Mouse (Mus musculus) limb, embryonic 15.5 days (tissue): Measurements from ENCODE around the gene Anxa6. TPM values are rescaled to one million over a fixed set of nuclear protein-coding genes. Genes with fewer than 3 reads are reported as not detected.
A peak's percentile ranks its signal among the peaks of the same experiment; 100 is the strongest.

Experiments
- ATAC-seq: fragments of 200-750 bp; cut with Nextera tagmentation; 2 replicates; pipeline ENCODE4 v1.8.0; 2017; ENCODE audit warnings: low read depth, moderate TSS enrichment; ENCODE audit not compliant: insufficient number of reproducible peaks, low FRiP score, low TSS enrichment
- H3K27ac ChIP-seq: fragments of 300-500 bp; sonication (generic); 2 replicates; pipeline ENCODE4 v1.5.1; 2015; ENCODE audit warnings: moderate library complexity, mild to moderate bottlenecking, inconsistent platforms
- H3K27me3 ChIP-seq: fragments of 300-500 bp; sonication (generic); 2 replicates; pipeline ENCODE4 v1.6.1; 2015; ENCODE audit warnings: inconsistent platforms
- H3K36me3 ChIP-seq: fragments of 300-500 bp; sonication (generic); 2 replicates; pipeline ENCODE4 v1.6.1; 2015; ENCODE audit warnings: inconsistent platforms
- H3K4me1 ChIP-seq: fragments of 300-500 bp; sonication (generic); 2 replicates; pipeline ENCODE4 v1.6.1; 2015; ENCODE audit warnings: inconsistent platforms
- H3K4me2 ChIP-seq: fragments of 300-500 bp; sonication (generic); 2 replicates; pipeline ENCODE4 v1.6.1; 2015; ENCODE audit warnings: mild to moderate bottlenecking, inconsistent platforms
- H3K4me3 ChIP-seq: fragments of 300-500 bp; sonication (generic); 2 replicates; pipeline ENCODE4 v1.5.1; 2015; ENCODE audit warnings: mild to moderate bottlenecking, inconsistent platforms
- H3K9ac ChIP-seq: fragments of 300-500 bp; sonication (generic); 2 replicates; pipeline ENCODE4 v1.6.1; 2015; ENCODE audit warnings: inconsistent platforms
- H3K9me3 ChIP-seq: fragments of 300-500 bp; sonication (generic); 2 replicates; pipeline ENCODE4 v1.6.1; 2016; ENCODE audit warnings: inconsistent platforms
- WGBS: fragments of 180-500 bp; shearing (Covaris S2); methylation state at CpG from one replicate; pipeline ENCODE4 v1.1.7; 2015; 5-methylcytosine and 5-hydroxymethylcytosine counted together
- polyA plus RNA-seq: library from polyadenylated mRNA; unstranded; fragments of >200 nt; fragmentation: Nextera tagmentation; extraction: Ambion mirVana; gene quantifications from 2 replicates; pipeline ENCODE4 v1.2.1, GENCODE M21; 2015

Anxa6 gene
- polyA plus RNA-seq, result 380 and 403 TPM in 2 replicates

- peak; percentile 93 for ATAC-seq
- peaks cover 43% of the 10 kb centered on the region for H3K4me1 ChIP-seq
- WGBS, result under 1% methylated on average over 41 of the region's 41 CpGs
Observed at GRCm38 (mm10) chr11:55033040-55033660, at the start of gene Anxa6. Gene Anxa6 (minus strand): TSS chr11:55033445.

GRCm38 (mm10) chr11:55081206-55081605 lies 48.0 kb upstream of the Anxa6 start:
- 90% methylated on average over 9 of the region's 9 CpGs for WGBS
- Histone ChIP-seq H3K4me2 (no peak overlapping the region), H3K27ac (no peak overlapping the region), H3K9me3 (no peaks in the 10 kb centered on the region), H3K27me3 (0 out of 2 replicates have a peak, but pooled peaks cover 6% of the 10 kb centered on the region), H3K9ac (no peak overlapping the region), H3K4me1 (peaks cover 15% of the 10 kb centered on the region), H3K36me3 (no peaks in the 10 kb centered on the region), H3K4me3 (no peak overlapping the region)
- no peak for ATAC-seq

More at GRCm38 (mm10) chr11:55033040-55033660, at the start of gene Anxa6:
- no peaks in the 10 kb centered on the region for H3K36me3 ChIP-seq
- peak within 1 kb of the TSS; percentile 87 for H3K27ac ChIP-seq
- H3K4me3 ChIP-seq, result peak within 1 kb of the TSS; percentile 69
- H3K9ac ChIP-seq, result peak within 1 kb of the TSS; percentile 75
- H3K27me3 ChIP-seq, result no peaks in the 10 kb centered on the region
- H3K4me2 ChIP-seq, result peak within 1 kb of the TSS; percentile 74
- no peaks in the 10 kb centered on the region for H3K9me3 ChIP-seq

- H3K27ac ChIP-seq, result no peak overlapping the region
- no peaks in the 10 kb centered on the region for H3K36me3 ChIP-seq
- H3K4me1 ChIP-seq, result peaks cover 22% of the 10 kb centered on the region
- ATAC-seq, result no peak
- no peak overlapping the region for H3K4me3 ChIP-seq
- H3K27me3 ChIP-seq, result 0 out of 2 replicates have a peak, but pooled peaks cover 6% of the 10 kb centered on the region
- no peak overlapping the region for H3K9ac ChIP-seq
- 90% methylated on average over 4 of the region's 4 CpGs for WGBS
- no peaks in the 10 kb centered on the region for H3K9me3 ChIP-seq
- H3K4me2 ChIP-seq, result no peak overlapping the region
Observed at GRCm38 (mm10) chr11:55079180-55079579, 45.9 kb upstream of the Anxa6 start.

- Histone ChIP-seq H3K27me3 (0 out of 2 replicates have a peak, but pooled peaks cover 6% of the 10 kb centered on the region), H3K9me3 (no peaks in the 10 kb centered on the region), H3K9ac (no peak overlapping the region), H3K27ac (no peak overlapping the region), H3K4me3 (no peak overlapping the region), H3K4me2 (peak overlapping the region; percentile 93; the same call in 1 of the 2 replicates), H3K4me1 (peaks cover 22% of the 10 kb centered on the region), H3K36me3 (no peaks in the 10 kb centered on the region)
- WGBS, result 51% methylated on average over 3 of the region's 3 CpGs
- no peak for ATAC-seq
Observed at GRCm38 (mm10) chr11:55078502-55078901, 45.3 kb upstream of the Anxa6 start.

- peak; percentile 59; the same call in 1 of the 2 replicates for ATAC-seq
- Histone ChIP-seq H3K4me1 (peaks cover 22% of the 10 kb centered on the region), H3K36me3 (no peaks in the 10 kb centered on the region), H3K4me3 (peak within 1 kb of the TSS; percentile 48), H3K27ac (no peak within 1 kb of the TSS), H3K4me2 (peak within 1 kb of the TSS; percentile 93), H3K9ac (peak within 1 kb of the TSS; percentile 42), H3K27me3 (0 out of 2 replicates have a peak, but pooled peaks cover 6% of the 10 kb centered on the region), H3K9me3 (no peaks in the 10 kb centered on the region)
- 1% methylated on average over 50 of the region's 50 CpGs for WGBS
Observed at GRCm38 (mm10) chr11:55077331-55078231, 44.3 kb upstream of the Anxa6 start, which contains the start of gene Ccdc69. Gene Ccdc69 (minus strand): TSS chr11:55078131.

GRCm38 (mm10) chr11:55076234-55076633 lies 43.0 kb upstream of the Anxa6 start:
- Histone ChIP-seq H3K4me1 (peaks cover 22% of the 10 kb centered on the region), H3K9me3 (no peaks in the 10 kb centered on the region), H3K36me3 (no peaks in the 10 kb centered on the region), H3K27ac (no peak overlapping the region), H3K9ac (no peak overlapping the region), H3K4me3 (no peak overlapping the region), H3K4me2 (no peak overlapping the region), H3K27me3 (0 out of 2 replicates have a peak, but pooled peaks cover 6% of the 10 kb centered on the region)
- no peak for ATAC-seq
- WGBS, result 88% methylated on average over 5 of the region's 5 CpGs

- Histone ChIP-seq H3K27me3 (0 out of 2 replicates have a peak, but pooled peaks cover 6% of the 10 kb centered on the region), H3K4me3 (no peak overlapping the region), H3K9me3 (no peaks in the 10 kb centered on the region), H3K4me1 (peaks cover 22% of the 10 kb centered on the region), H3K36me3 (no peaks in the 10 kb centered on the region), H3K27ac (no peak overlapping the region), H3K9ac (no peak overlapping the region), H3K4me2 (no peak overlapping the region)
- 32% methylated on average over 2 of the region's 2 CpGs for WGBS
- ATAC-seq, result no peak
Observed at GRCm38 (mm10) chr11:55075602-55076001, 42.4 kb upstream of the Anxa6 start.

- Histone ChIP-seq H3K9me3 (no peaks in the 10 kb centered on the region), H3K4me1 (peaks cover 19% of the 10 kb centered on the region), H3K4me2 (no peak overlapping the region), H3K9ac (no peak overlapping the region), H3K27ac (no peak overlapping the region), H3K27me3 (0 out of 2 replicates have a peak, but pooled peaks cover 3% of the 10 kb centered on the region), H3K36me3 (no peaks in the 10 kb centered on the region), H3K4me3 (no peak overlapping the region)
- no peak for ATAC-seq
- WGBS, result 63% methylated on average over 10 of the region's 10 CpGs
Observed at GRCm38 (mm10) chr11:55073191-55073590, 39.9 kb upstream of the Anxa6 start.

GRCm38 (mm10) chr11:55072467-55072866 lies 39.2 kb upstream of the Anxa6 start:
- no peaks in the 10 kb centered on the region for H3K9me3 ChIP-seq
- H3K9ac ChIP-seq, result no peak overlapping the region
- 76% methylated on average over 8 of the region's 8 CpGs for WGBS
- H3K27ac ChIP-seq, result no peak overlapping the region
- peaks cover 12% of the 10 kb centered on the region for H3K4me1 ChIP-seq
- no peak overlapping the region for H3K4me2 ChIP-seq
- no peaks in the 10 kb centered on the region for H3K36me3 ChIP-seq
- H3K27me3 ChIP-seq, result no peaks in the 10 kb centered on the region
- ATAC-seq, result no peak
- no peak overlapping the region for H3K4me3 ChIP-seq

- ATAC-seq, result no peak
- H3K9me3 ChIP-seq, result no peaks in the 10 kb centered on the region
- no peaks in the 10 kb centered on the region for H3K27me3 ChIP-seq
- WGBS, result 83% methylated on average over 5 of the region's 5 CpGs
- no peak overlapping the region for H3K4me2 ChIP-seq
- no peak overlapping the region for H3K4me3 ChIP-seq
- H3K27ac ChIP-seq, result no peak overlapping the region
- peaks cover 7% of the 10 kb centered on the region for H3K4me1 ChIP-seq
- H3K36me3 ChIP-seq, result no peaks in the 10 kb centered on the region
- H3K9ac ChIP-seq, result no peak overlapping the region
Observed at GRCm38 (mm10) chr11:55071344-55071743, 38.1 kb upstream of the Anxa6 start.

GRCm38 (mm10) chr11:55069023-55069422 lies 35.8 kb upstream of the Anxa6 start:
- Histone ChIP-seq H3K27me3 (no peaks in the 10 kb centered on the region), H3K27ac (no peak overlapping the region), H3K9me3 (no peaks in the 10 kb centered on the region), H3K4me3 (no peak overlapping the region), H3K4me1 (no peaks in the 10 kb centered on the region), H3K36me3 (no peaks in the 10 kb centered on the region), H3K4me2 (no peak overlapping the region), H3K9ac (no peak overlapping the region)
- ATAC-seq, result no peak
- 61% methylated on average over 2 of the region's 2 CpGs for WGBS

GRCm38 (mm10) chr11:55066921-55067320 lies 33.7 kb upstream of the Anxa6 start:
- no peak overlapping the region for H3K9ac ChIP-seq
- WGBS, result 60% methylated on average over 4 of the region's 4 CpGs

More at GRCm38 (mm10) chr11:55066921-55067320, 33.7 kb upstream of the Anxa6 start:
- Histone ChIP-seq H3K36me3 (no peaks in the 10 kb centered on the region), H3K9me3 (no peaks in the 10 kb centered on the region), H3K4me1 (no peaks in the 10 kb centered on the region), H3K4me3 (no peak overlapping the region), H3K27ac (no peak overlapping the region), H3K27me3 (no peaks in the 10 kb centered on the region), H3K4me2 (no peak overlapping the region)
- no peak for ATAC-seq
